In genomic region chr14:16639153-16639943, GRCm38 (mm10) we compare ENCODE assay signal across 19 mouse cellular contexts.
A peak's percentile ranks its signal among the peaks of the same experiment; 100 is the strongest.
DNase-seq lines count a peak whose midpoint lies in the region; ATAC-seq lines count a peak whose summit lies in the region.
"Had no signal": no experiment of that assay in that cellular context is flagged by ENCODE, and none has a peak within 500 bp of the region (broad histone marks: within the 10 kb centered on the region; RNA-seq: fewer than 3 reads in every experiment).

No protein-coding gene starts in this region.

- H3K27me3 ChIP-seq in hindbrain, embryonic 16.5 days (replicated peaks; ENCODE audit: control insufficient read depth, insufficient read depth, low read length) = no peaks in the 10 kb centered on the region
- no peaks in the 10 kb centered on the region for H3K27me3 ChIP-seq in hindbrain, embryonic 11.5 days (ENCODE audit: control insufficient read depth, insufficient read depth, low read length)
- H3K27me3 ChIP-seq: hindbrain, embryonic 15.5 days; lung, embryonic 15.5 days; midbrain, embryonic 15.5 days had no signal

- no peaks in the 10 kb centered on the region for H3K36me3 ChIP-seq in hindbrain, embryonic 16.5 days (ENCODE audit: control insufficient read depth, insufficient read depth, low read length)
- H3K36me3 ChIP-seq in hindbrain, embryonic 11.5 days (ENCODE audit: control insufficient read depth, insufficient read depth, low read length) = no peaks in the 10 kb centered on the region
- H3K36me3 ChIP-seq: embryonic facial prominence, embryonic 10.5 days; G1E; hindbrain, embryonic 15.5 days; lung, embryonic 15.5 days; midbrain, embryonic 15.5 days had no signal

- WGBS in hindbrain, embryonic 16.5 days = 79% methylated on average over 19 of the region's 19 CpGs
- WGBS in hindbrain, embryonic 11.5 days = 83% methylated on average over 19 of the region's 19 CpGs

- DNase-seq in hindbrain, embryonic 11.5 days (ENCODE audit: low spot score) = no peak
- peak; percentile 4 for DNase-seq in 3134 (ENCODE audit: extremely low read depth, insufficient read length, low spot score)
- peak; percentile 50 for DNase-seq in brain, adult 2 months (ENCODE audit: low read depth, low spot score)
- DNase-seq in cerebellum, postnatal 10 days = peak; percentile 85 to 86
- no peak for DNase-seq in right cerebral cortex, postnatal 14 days
- DNase-seq in embryo, embryonic 11 days = no peak
- no peak for DNase-seq in lung, adult 18-20 months
- DNase-seq: adrenal gland, postnatal 14 days; forebrain, postnatal 0 days; kidney, adult 8-10 months; liver; thymus, adult 2 months had no signal

- H3K4me3 ChIP-seq in hindbrain, embryonic 16.5 days (ENCODE audit: low read length) = no peak overlapping the region
- H3K4me3 ChIP-seq in hindbrain, embryonic 11.5 days (ENCODE audit: low read depth, low read length) = no peak overlapping the region
- H3K4me3 ChIP-seq: embryonic facial prominence, embryonic 10.5 days; erythroblast, embryonic 14.5 days; hindbrain, embryonic 15.5 days; lung, embryonic 15.5 days; midbrain, embryonic 15.5 days had no signal

- H3K4me2 ChIP-seq in hindbrain, embryonic 16.5 days (ENCODE audit: low read length) = no peak overlapping the region
- no peak overlapping the region for H3K4me2 ChIP-seq in hindbrain, embryonic 11.5 days (replicated peaks; ENCODE audit: low read depth, low read length)
- H3K4me2 ChIP-seq: hindbrain, embryonic 15.5 days; lung, embryonic 15.5 days; midbrain, embryonic 15.5 days had no signal

- peaks cover 13% of the 10 kb centered on the region for H3K9me3 ChIP-seq in hindbrain, embryonic 16.5 days (ENCODE audit: control insufficient read depth, low read length)
- 0 out of 2 replicates have a peak, but pooled peaks cover 4% of the 10 kb centered on the region for H3K9me3 ChIP-seq in hindbrain, embryonic 11.5 days (ENCODE audit: control insufficient read depth, low read length)
- H3K9me3 ChIP-seq: hindbrain, embryonic 15.5 days; midbrain, embryonic 15.5 days had no signal

- H3K4me1 ChIP-seq in hindbrain, embryonic 16.5 days (ENCODE audit: control insufficient read depth, insufficient read depth, low read depth, low read length) = no peaks in the 10 kb centered on the region
- H3K4me1 ChIP-seq in hindbrain, embryonic 11.5 days (replicated peaks; ENCODE audit: control insufficient read depth, insufficient read depth, low read length) = no peaks in the 10 kb centered on the region
- H3K4me1 ChIP-seq: embryonic facial prominence, embryonic 10.5 days; hindbrain, embryonic 15.5 days; lung, embryonic 15.5 days; midbrain, embryonic 15.5 days had no signal

- peak; percentile 54; the same call in 1 of the 2 replicates for ATAC-seq in hindbrain, embryonic 16.5 days
- ATAC-seq in hindbrain, embryonic 11.5 days (ENCODE audit: low FRiP score) = no peak
- ATAC-seq: forebrain, postnatal 0 days; midbrain, embryonic 15.5 days had no signal

- no peak overlapping the region for H3K9ac ChIP-seq in hindbrain, embryonic 16.5 days (ENCODE audit: low read depth, low read length)
- H3K9ac ChIP-seq in hindbrain, embryonic 11.5 days (ENCODE audit: low read depth, low read length) = no peak overlapping the region
- H3K9ac ChIP-seq: forebrain, postnatal 0 days; hindbrain, embryonic 15.5 days; lung, embryonic 15.5 days; midbrain, embryonic 15.5 days had no signal

- H3K27ac ChIP-seq in hindbrain, embryonic 16.5 days (ENCODE audit: low read depth, low read length) = no peak overlapping the region
- H3K27ac ChIP-seq in hindbrain, embryonic 11.5 days (ENCODE audit: low read depth, low read length) = no peak overlapping the region
- H3K27ac ChIP-seq: embryonic facial prominence, embryonic 10.5 days; hindbrain, embryonic 15.5 days; lung, embryonic 15.5 days; midbrain, embryonic 15.5 days had no signal

Comparison
In these comparisons a context has a peak if more than half of its experiments do, and no peak if none do; other contexts are left out.
1. DNase-seq: peak in 3134 (single experiment), brain, adult 2 months (single experiment) and cerebellum, postnatal 10 days (2 of 2); none in hindbrain, embryonic 11.5 days (single experiment), right cerebral cortex, postnatal 14 days (single experiment), embryo, embryonic 11 days (single experiment) and lung, adult 18-20 months (0 of 2).